Mouse (Mus musculus) brain, embryonic 14.5 days (tissue): ENCODE results near the gene F12.

ENCODE experiments used
- CTCF ChIP-seq: fragments of 200-500 bp; IDR thresholded peaks from 2 replicates; pipeline ENCODE4 v1.5.1; 2012; ENCODE audit warnings: inconsistent platforms, mild to moderate bottlenecking, moderate library complexity, borderline replicate concordance; ENCODE audit not compliant: insufficient read depth, insufficient read length; ENCODE audit errors: extremely low read depth
- POLR2A ChIP-seq: fragments of 200-500 bp; IDR thresholded peaks from 2 replicates; pipeline ENCODE4 v1.6.1; 2012; ENCODE audit warnings: mild to moderate bottlenecking, inconsistent platforms, borderline replicate concordance; ENCODE audit not compliant: poor library complexity, insufficient read depth, insufficient read length, severe bottlenecking; ENCODE audit errors: extremely low read depth

DNA sequence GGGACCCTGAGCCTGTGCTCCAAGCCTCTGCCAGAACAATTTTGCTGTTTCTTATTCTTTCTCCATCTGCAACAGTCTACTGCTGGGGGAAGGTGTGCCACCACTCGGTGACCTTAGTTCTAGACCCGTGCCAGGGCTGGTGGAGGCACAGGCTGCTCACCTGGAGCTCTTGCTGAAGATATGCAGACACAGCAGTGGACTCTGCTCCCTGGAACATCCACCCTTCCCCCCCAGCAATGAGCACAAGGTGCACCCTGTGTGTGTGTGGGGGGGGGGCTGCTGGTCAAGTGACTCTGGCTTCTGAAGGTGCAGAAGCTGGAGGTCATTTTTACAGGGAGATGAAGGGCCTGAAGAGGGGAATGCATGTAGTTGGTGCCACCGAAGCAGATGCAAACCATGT lies 35.9 kb downstream of the F12 start:
- TF ChIP-seq CTCF, result no peak
- no peak for TF ChIP-seq POLR2A
